Mouse (Mus musculus) liver, postnatal 0 days (tissue): ENCODE results near the gene Irx1. TPM values are rescaled to one million over a fixed set of nuclear protein-coding genes. Genes with fewer than 3 reads are reported as not detected.

Source experiments
- ATAC-seq: fragments of 200-750 bp; cut with Nextera tagmentation; 2 replicates; pipeline ENCODE4 v1.8.0; 2017; ENCODE audit warnings: mild to moderate bottlenecking, moderate library complexity
- DNase-seq: peaks from one replicate; pipeline ENCODE4 v3.0.0-alpha.2; 2016
- H3K27ac ChIP-seq: fragments of 300-500 bp; sonication (generic); 2 replicates; pipeline ENCODE4 v1.5.1; 2014; ENCODE audit warnings: antibody characterized with exemption, moderate library complexity, mild to moderate bottlenecking, low read depth
- H3K27me3 ChIP-seq: fragments of 300-500 bp; sonication (generic); 2 replicates; pipeline ENCODE4 v1.6.1; 2014; ENCODE audit warnings: low read length, control low read depth, mixed read lengths; ENCODE audit not compliant: insufficient read depth
- H3K36me3 ChIP-seq: fragments of 300-500 bp; sonication (generic); replicated peaks from 2 replicates; pipeline ENCODE4 v1.6.1; 2014; ENCODE audit warnings: mild to moderate bottlenecking, control low read depth, low read length, moderate library complexity, mixed read lengths; ENCODE audit not compliant: insufficient read depth
- H3K4me1 ChIP-seq: fragments of 300-500 bp; sonication (generic); 2 replicates; pipeline ENCODE4 v1.6.1; 2014; ENCODE audit warnings: antibody characterized with exemption, mild to moderate bottlenecking, control low read depth; ENCODE audit not compliant: insufficient read depth
- H3K4me2 ChIP-seq: fragments of 300-500 bp; sonication (generic); 2 replicates; pipeline ENCODE4 v1.6.1; 2014; ENCODE audit warnings: low read depth, mild to moderate bottlenecking, low read length, moderate library complexity, mixed read lengths
- H3K4me3 ChIP-seq: fragments of 300-500 bp; sonication (generic); 2 replicates; pipeline ENCODE4 v1.5.1; 2014; ENCODE audit warnings: low read depth, low read length
- H3K9ac ChIP-seq: fragments of 300-500 bp; sonication (generic); replicated peaks from 2 replicates; pipeline ENCODE4 v1.6.1; 2014; ENCODE audit warnings: mild to moderate bottlenecking, moderate library complexity
- H3K9me3 ChIP-seq: fragments of 300-500 bp; sonication (generic); 2 replicates; pipeline ENCODE4 v1.6.1; 2016; ENCODE audit warnings: mild to moderate bottlenecking, control low read depth, low read length, mixed read lengths
- CTCF ChIP-seq: sonication (generic); IDR thresholded peaks from 2 replicates; pipeline ENCODE4 v1.5.1; 2016; ENCODE audit warnings: antibody characterized with exemption, low read depth
- EP300 ChIP-seq: IDR thresholded peaks from 2 replicates; pipeline ENCODE4 v1.6.1; 2016; ENCODE audit warnings: antibody characterized with exemption, low read depth, mild to moderate bottlenecking
- WGBS: fragments of 180-500 bp; shearing (Covaris S2); extraction: QIAGEN DNeasy Blood & Tissue Kit; methylation state at CpG from one replicate; pipeline ENCODE4 v1.1.7; 2014; ENCODE audit not compliant: insufficient replicate concordance; 5-methylcytosine and 5-hydroxymethylcytosine counted together
- polyA plus RNA-seq: library from polyadenylated mRNA; unstranded; fragments of >200 nt; fragmentation: Nextera tagmentation; extraction: Ambion mirVana; gene quantifications from 2 replicates; pipeline ENCODE4 v1.2.1, GENCODE M21; 2015

Irx1 gene
- polyA plus RNA-seq, result not detected in 2 replicates

DNA sequence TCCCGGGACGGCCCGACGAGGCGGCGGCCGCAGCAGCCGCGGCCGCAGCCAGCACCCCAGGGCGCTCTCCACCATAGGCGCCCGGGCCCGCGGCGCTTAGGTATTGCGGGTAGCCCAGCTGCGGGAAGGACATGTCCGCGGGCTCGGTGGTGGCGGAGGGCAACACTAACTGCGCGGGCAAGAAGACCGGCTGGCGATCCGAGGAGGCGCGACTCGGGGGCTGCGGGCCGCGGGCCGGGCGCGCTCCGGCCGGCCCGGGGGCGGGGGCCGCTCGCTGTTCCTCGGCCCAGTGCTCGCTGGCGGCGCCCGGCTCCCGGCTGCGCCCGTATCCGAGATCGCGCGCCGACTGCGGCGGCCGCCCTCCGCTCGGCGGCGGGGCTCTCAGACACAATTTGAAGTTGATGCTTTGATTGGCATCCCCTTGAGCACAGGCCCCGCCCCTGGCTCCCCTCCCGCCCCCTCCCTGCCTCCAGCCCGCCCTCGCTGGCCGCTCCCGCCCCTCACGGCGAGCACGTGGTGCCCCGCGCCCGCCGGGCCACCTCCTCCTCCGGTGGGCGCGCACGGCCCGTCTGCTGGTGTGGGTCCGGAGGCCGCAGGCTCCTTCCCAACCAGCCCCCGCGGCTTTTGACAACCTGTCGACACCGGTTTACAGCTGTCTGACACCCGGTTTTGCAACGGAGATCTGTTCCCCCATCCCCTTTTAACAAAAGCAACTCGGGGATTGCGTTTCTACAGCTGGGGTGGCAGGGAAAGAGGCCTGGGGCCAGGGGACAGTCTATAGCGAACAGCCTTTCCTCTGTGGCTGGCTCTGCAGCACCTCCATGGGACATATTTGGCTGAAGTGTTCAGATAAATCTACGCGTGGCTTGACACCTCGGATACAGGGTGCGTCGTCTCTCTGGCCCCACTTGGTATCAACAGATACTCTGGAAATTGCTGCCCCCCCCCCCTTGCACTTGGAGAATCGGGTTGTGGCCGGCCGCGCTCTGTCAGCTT is at the start of gene Irx1:
Gene Irx1 (minus strand): TSS at position 368 of the 996 bp plus-strand sequence.
- Histone ChIP-seq H3K27ac (no peak within 1 kb of the TSS), H3K4me1 (no peaks in the 10 kb centered on the region), H3K36me3 (no peaks in the 10 kb centered on the region), H3K9me3 (no peaks in the 10 kb centered on the region), H3K9ac (no peak within 1 kb of the TSS), H3K4me3 (peak within 1 kb of the TSS; percentile 20; the same call in 1 of the 2 replicates), H3K27me3 (peaks cover 98% of the 10 kb centered on the region), H3K4me2 (peak within 1 kb of the TSS; percentile 54)
- no peak for ATAC-seq
- peak; percentile 20 for DNase-seq
- TF ChIP-seq CTCF, result no peak
- TF ChIP-seq EP300, result no peak
- 3% methylated on average over 43 of the region's 100 CpGs for WGBS

DNA sequence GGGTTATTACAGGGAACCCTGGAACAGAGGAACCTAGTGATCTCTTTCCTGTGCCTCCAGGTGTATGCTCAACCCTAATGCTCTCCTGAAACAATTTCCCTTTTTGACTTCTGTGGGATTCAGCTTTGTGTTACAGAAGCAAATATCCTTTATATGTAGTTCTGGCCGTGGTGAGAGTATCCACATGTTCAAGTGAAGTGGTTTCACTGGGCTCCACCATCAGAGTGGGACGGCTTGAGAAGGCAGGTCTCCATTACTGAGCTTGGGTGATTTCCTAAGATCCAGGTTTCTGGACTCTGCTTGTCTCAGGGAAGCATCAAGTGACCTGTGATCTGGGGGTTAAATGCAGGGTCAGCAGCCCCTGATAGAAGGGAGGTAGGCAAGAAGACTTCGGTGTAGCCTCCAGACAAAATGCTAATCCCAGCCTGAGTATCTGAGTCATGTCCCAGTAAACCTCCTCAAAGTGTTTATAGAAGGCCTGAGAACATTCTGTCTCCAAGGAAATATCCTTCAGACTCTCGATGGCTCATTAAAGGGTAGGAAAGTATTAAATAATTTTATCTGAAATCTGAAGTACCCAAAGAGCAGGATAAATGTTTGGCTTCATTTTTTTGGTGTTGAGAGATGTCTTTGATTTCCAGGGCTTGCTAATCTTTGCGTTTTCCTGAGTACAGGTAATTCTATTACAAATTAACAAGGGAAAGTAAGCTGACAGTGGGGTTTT is 16.6 kb upstream of the Irx1 start:
- H3K27me3 ChIP-seq, result no peaks in the 10 kb centered on the region
- H3K9me3 ChIP-seq, result no peaks in the 10 kb centered on the region
- no peak overlapping the region for H3K4me2 ChIP-seq
- no peak for DNase-seq
- no peaks in the 10 kb centered on the region for H3K4me1 ChIP-seq
- H3K9ac ChIP-seq, result no peak overlapping the region
- no peaks in the 10 kb centered on the region for H3K36me3 ChIP-seq
- no peak for ATAC-seq
- 50% methylated on average over 5 of the region's 5 CpGs for WGBS
- H3K4me3 ChIP-seq, result no peak overlapping the region
- no peak for TF ChIP-seq EP300
- no peak for TF ChIP-seq CTCF
- H3K27ac ChIP-seq, result no peak overlapping the region

DNA sequence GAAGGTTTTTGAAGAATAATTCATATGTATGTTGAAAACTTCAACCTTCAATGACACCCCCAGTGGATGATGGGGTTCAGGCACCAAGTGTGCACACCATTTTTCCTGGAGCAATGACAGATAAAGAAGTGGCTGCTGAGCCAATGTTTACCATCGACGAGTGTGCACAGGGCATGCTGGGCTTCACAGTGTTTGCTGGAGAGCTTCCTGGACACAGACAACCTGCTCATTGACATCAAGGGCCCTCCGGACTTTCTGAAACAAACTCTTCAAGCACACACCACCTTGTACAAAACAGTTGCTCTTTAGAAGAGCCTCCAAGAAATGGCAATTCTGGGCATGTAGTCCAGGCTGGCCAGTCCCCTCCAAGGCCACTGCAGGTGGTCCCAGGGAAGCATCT is 12.2 kb upstream of the Irx1 start:
- WGBS, result 60% methylated on average over 3 of the region's 3 CpGs
- H3K4me3 ChIP-seq, result no peak overlapping the region
- no peaks in the 10 kb centered on the region for H3K9me3 ChIP-seq
- no peak overlapping the region for H3K4me2 ChIP-seq
- TF ChIP-seq EP300 (no peak), CTCF (no peak)
- no peaks in the 10 kb centered on the region for H3K27me3 ChIP-seq
- H3K9ac ChIP-seq, result no peak overlapping the region
- no peak for DNase-seq
- no peak for ATAC-seq
- no peaks in the 10 kb centered on the region for H3K36me3 ChIP-seq
- H3K4me1 ChIP-seq, result no peaks in the 10 kb centered on the region
- H3K27ac ChIP-seq, result no peak overlapping the region

DNA sequence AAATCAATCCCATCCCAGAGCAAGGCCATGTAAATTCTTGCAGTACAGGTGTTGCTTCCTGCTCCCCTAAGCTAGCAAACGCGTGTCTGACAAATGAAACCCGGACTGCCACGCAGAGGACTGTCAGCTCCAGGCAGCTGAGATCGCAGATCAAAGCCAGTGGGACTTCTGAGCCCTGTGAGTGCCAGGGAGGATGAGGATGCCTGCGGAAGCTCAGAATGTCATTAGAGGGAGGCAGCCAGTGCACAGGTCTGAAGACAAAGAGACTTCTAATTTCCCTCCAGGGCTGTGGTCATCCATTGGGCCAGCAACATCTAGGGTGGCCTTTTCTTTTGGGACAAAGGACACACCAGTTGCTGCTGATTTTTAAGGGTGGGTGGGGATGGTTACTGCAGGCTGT is 4.8 kb upstream of the Irx1 start:
- ATAC-seq (no peak), DNase-seq (peak; percentile 7)
- H3K27me3 ChIP-seq, result peaks cover 60% of the 10 kb centered on the region
- no peaks in the 10 kb centered on the region for H3K9me3 ChIP-seq
- H3K27ac ChIP-seq, result no peak overlapping the region
- H3K9ac ChIP-seq, result no peak overlapping the region
- WGBS, result 1% methylated on average over 6 of the region's 6 CpGs
- H3K4me3 ChIP-seq, result no peak overlapping the region
- H3K4me2 ChIP-seq, result no peak overlapping the region
- no peaks in the 10 kb centered on the region for H3K4me1 ChIP-seq
- no peaks in the 10 kb centered on the region for H3K36me3 ChIP-seq
- no peak for TF ChIP-seq CTCF
- no peak for TF ChIP-seq EP300

DNA sequence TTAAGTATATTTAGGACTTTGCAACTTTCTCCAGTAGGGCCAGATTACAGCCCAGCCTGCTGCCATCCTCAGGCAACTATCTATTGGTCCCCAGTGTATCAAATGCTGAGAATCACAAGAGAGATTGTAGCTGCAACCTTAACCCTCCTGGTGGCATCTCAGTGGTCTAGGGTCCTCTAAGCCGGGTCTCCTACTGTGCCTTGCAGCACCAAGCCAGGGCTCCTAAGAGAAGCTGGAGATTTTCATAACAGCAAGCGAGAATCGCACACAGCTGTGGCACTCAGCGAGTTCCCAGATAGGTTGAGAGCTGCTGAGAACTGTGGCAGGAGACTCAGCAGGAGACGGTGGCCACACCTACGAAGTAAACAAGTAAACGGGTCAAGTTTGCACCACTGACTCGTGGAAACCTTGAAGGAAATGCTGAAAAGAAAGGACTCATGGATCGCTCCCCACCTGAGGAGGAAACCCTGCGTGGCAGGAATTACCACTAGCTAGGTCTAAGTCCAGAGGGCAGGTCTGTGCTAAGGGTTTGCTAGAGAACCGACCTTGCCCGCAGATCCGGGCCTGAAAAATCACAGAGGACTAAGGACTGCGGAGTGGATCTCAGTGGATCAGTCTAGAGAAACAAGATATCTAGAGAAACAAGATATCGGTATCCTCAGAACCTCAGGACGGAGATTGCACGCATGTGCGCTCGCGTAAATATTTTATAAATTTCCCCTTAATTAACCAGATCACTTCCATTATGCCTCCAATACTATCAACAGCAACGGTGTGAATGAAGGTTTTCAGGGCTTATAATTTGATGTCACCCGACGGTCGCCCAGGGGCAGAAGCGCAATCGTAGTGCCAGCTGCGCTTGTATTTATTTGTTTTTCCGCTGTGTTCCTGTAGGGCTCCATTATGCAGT is 4.1 kb upstream of the Irx1 start:
- H3K27me3 ChIP-seq, result peaks cover 67% of the 10 kb centered on the region
- no peaks in the 10 kb centered on the region for H3K9me3 ChIP-seq
- DNase-seq, result peak; percentile 9
- no peak overlapping the region for H3K4me2 ChIP-seq
- no peaks in the 10 kb centered on the region for H3K36me3 ChIP-seq
- H3K9ac ChIP-seq, result no peak overlapping the region
- no peak for ATAC-seq
- H3K27ac ChIP-seq, result no peak overlapping the region
- H3K4me1 ChIP-seq, result no peaks in the 10 kb centered on the region
- 5% methylated on average over 28 of the region's 28 CpGs for WGBS
- H3K4me3 ChIP-seq, result no peak overlapping the region
- no peak for TF ChIP-seq EP300
- TF ChIP-seq CTCF, result no peak
